Mouse (Mus musculus): ENCODE measurements around the gene Sult2a1.
"Not testable (repeated sequence)": the region's sequence is repeated elsewhere in the genome, so short reads cannot be mapped to it uniquely, and the experiment has no call there.

The Sult2a1 gene

DNA sequence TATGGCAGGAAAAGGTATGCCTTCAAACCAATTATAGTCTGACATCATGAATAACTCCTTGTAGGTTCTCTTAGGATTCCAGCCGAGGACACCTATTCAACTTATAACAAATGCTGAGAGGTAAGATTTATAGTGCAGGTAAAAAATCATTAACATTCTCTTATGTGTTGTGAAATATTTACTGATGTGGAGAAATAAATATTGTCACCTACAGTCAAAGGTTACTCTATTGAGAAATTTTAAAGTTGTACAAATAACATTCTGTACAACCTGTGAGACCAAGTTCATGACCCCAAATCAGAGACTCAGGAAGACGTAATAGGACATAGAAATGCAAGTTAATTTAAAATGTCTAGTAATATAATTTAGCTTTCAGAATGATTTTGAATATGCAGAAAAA is at the start of gene Sult2a1:
Gene Sult2a1, minus strand, starts transcription at position 101 of the 400 bp plus-strand sequence.
- not testable (repeated sequence) for DNase-seq (ENCODE audit: extremely low read depth, insufficient read length, low spot score)

DNA sequence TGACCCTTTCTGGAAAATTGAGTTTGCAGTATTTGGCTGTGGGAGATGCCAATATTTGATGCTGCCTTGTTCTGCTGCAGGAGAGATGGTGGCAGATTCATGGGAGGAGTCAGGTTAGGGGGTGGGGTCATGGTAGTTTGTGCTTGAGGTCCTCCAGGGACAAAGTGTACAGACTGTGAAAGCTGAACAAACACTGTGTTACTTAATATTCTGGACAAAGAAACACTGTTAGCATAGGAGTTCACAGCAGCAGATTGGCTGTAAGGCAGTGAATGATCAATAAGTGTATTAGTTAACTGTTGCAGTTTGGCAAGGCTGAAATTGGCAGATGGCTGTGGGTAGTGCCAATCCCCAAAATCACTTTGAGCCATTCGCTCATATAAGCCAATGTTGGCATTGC is 23.3 kb downstream of the Sult2a1 start:
- DNase-seq (ENCODE audit: extremely low read depth, insufficient read length, low spot score): no peak

Measured in 3134 (cell line).